Mouse (Mus musculus) cortical plate, adult 2 months (tissue): ENCODE measurements around the gene Nudt6. TPM values are rescaled to one million over a fixed set of nuclear protein-coding genes. Genes with fewer than 3 reads are reported as not detected.
A peak's percentile ranks its signal among the peaks of the same experiment; 100 is the strongest.

Experiments
- H3K27ac ChIP-seq: fragments of 200-500 bp; 2 replicates; pipeline ENCODE4 v1.5.1; 2012; ENCODE audit warnings: low read length, control low read depth, inconsistent platforms; ENCODE audit not compliant: insufficient read depth
- H3K4me1 ChIP-seq: fragments of 200-500 bp; 2 replicates; pipeline ENCODE4 v1.6.1; 2011; ENCODE audit warnings: low read length; ENCODE audit not compliant: control insufficient read depth, insufficient read depth
- H3K4me3 ChIP-seq: fragments of 200-500 bp; 2 replicates; pipeline ENCODE4 v1.5.1; 2011; ENCODE audit warnings: mild to moderate bottlenecking, low read length, control low read depth; ENCODE audit not compliant: insufficient read depth
- CTCF ChIP-seq: fragments of 200-500 bp; IDR thresholded peaks from 2 replicates; pipeline ENCODE4 v1.5.1; 2011; ENCODE audit warnings: mild to moderate bottlenecking, control low read depth, low read length; ENCODE audit not compliant: insufficient read depth; ENCODE audit errors: extremely low read depth
- POLR2A ChIP-seq: fragments of 200-500 bp; IDR thresholded peaks from 2 replicates; pipeline ENCODE4 v1.6.1; 2011; ENCODE audit warnings: mild to moderate bottlenecking, low read length, control low read depth; ENCODE audit not compliant: insufficient read depth; ENCODE audit errors: extremely low read depth
- polyA plus RNA-seq: library from polyadenylated mRNA; depleted of rRNA; stranded (reverse); fragments of >200 nt; gene quantifications from 2 replicates; pipeline ENCODE4 v1.2.3, GENCODE M21; 2012

Gene Nudt6
- polyA plus RNA-seq, 1 experiment = 10.8 TPM

DNA sequence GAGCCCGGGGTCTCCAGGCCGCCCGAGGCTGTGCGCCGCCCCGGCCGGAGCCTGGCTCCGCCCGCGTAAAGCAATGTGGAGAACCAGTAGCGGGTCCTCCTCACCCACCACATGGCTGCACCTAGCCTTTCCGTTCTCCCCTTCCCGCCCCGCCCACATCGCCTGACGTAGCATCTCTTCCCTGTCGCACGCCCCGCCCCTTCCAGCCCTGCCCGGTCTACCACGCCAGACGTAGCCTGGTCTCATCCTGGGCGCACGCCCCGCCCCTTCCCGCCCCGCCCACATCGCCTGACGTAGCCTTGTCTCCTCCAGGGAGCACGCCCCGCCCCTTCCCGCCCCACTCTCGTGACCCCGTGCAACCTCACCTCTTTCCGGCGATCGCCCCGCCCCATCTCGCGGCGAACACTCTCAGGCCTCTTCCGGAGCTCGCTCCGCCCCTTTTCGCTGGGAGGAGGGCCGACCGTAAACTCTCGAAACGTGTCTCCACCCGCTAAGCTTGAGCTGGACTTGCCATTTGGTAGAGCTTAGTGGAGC, 486 bp downstream of the Nudt6 start, which contains the start of gene Spata5:
TSS of gene Spata5 (plus strand) at position 439 of the 534 bp plus-strand sequence.
- Histone ChIP-seq H3K4me3 (peak within 1 kb of the TSS; percentile 47), H3K4me1 (no peaks in the 10 kb centered on the region; the same call in 1 of the 2 replicates), H3K27ac (peak within 1 kb of the TSS; percentile 92)
- TF ChIP-seq POLR2A (peak; percentile 95), CTCF (no peak)

DNA sequence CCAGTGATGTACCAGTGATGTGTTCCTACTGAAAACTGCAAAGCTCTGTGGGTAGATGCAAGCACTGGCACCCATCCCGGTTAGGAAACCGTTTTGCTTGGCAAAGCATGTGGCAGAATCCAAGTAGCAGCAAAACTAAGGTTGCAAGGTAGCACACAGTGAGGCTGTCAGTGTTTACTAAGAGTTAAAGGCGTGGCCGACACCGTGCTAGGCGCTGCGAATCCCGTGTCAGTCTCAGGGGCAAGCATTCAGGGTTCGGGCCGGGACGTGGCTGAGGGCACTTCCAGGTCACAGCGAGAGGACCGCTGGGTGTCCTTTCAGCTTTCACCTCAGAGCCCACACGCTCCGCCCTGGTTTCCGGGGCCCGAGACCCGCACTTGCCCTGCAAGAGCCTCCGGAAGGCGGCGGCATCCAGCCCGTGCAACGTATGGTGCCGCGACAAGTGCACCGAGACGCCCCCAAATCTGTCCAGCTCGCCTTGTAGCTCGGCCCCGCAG, 1.0 kb downstream of the Nudt6 start:
- Histone ChIP-seq H3K4me1 (no peaks in the 10 kb centered on the region; the same call in 1 of the 2 replicates), H3K4me3 (peak overlapping the region; percentile 47), H3K27ac (peak overlapping the region; percentile 92)
- no peak for TF ChIP-seq POLR2A
- no peak for TF ChIP-seq CTCF

GRCm38 (mm10) chr3:37418341-37418740, 1.7 kb downstream of the Nudt6 start:
- Histone ChIP-seq H3K27ac (no peak overlapping the region), H3K4me1 (no peaks in the 10 kb centered on the region; the same call in 1 of the 2 replicates), H3K4me3 (no peak overlapping the region; the same call in 1 of the 2 replicates)
- TF ChIP-seq CTCF (no peak), POLR2A (no peak)

DNA sequence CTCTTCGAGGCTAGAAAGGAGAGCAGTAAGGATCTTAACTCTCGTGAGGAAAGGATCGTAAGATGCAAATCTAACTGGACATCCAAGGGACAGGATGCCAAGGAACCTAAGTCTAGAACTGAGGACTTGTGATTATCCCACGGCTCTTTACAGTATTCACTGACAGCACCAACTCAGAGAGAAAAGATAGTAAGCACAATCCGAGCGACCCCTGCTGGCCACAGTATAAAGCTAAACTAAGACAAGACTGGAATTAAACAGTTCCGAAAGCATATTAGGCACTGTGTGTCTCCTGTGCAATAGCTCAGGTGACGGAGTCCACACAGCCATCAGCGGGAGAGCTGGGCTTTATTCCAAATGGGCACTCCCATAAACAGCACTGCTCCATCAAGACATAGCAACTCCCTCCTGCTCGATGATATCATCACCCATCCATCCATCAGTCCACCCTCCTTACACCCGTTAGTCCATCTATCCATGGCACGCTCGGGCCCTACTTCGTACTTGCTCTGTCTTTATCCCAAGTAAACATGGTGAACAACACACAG, 5.5 kb downstream of the Nudt6 start:
- TF ChIP-seq CTCF = peak; percentile 66
- no peak for TF ChIP-seq POLR2A
- Histone ChIP-seq H3K27ac (no peak overlapping the region), H3K4me1 (no peaks in the 10 kb centered on the region), H3K4me3 (no peak overlapping the region)

- Histone ChIP-seq H3K4me3 (no peak overlapping the region), H3K4me1 (no peaks in the 10 kb centered on the region), H3K27ac (no peak overlapping the region)
- TF ChIP-seq POLR2A (no peak), CTCF (no peak)
Observed at GRCm38 (mm10) chr3:37413446-37413845, 6.6 kb downstream of the Nudt6 start.

DNA sequence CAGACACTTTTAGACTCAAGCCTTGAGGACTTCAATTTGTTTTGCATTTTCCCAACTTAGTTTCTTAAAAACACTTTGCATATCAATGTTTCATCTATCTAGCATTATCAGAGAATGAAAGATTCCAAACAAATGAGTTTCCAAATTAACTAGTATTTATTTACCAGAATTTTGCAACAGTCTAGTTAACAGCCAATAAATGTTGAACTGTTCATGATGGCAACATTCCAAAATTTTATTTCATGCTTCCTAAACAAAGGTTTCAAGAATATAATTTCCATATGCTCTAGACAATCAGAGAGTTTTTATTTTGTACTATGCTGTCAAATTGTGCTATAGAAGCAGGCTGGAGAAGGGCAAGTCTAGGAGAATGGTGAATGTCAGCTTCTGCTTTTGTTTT, 12.4 kb downstream of the Nudt6 start:
- Histone ChIP-seq H3K4me1 (no peaks in the 10 kb centered on the region), H3K4me3 (no peak overlapping the region), H3K27ac (no peak overlapping the region)
- TF ChIP-seq CTCF (no peak), POLR2A (no peak)

DNA sequence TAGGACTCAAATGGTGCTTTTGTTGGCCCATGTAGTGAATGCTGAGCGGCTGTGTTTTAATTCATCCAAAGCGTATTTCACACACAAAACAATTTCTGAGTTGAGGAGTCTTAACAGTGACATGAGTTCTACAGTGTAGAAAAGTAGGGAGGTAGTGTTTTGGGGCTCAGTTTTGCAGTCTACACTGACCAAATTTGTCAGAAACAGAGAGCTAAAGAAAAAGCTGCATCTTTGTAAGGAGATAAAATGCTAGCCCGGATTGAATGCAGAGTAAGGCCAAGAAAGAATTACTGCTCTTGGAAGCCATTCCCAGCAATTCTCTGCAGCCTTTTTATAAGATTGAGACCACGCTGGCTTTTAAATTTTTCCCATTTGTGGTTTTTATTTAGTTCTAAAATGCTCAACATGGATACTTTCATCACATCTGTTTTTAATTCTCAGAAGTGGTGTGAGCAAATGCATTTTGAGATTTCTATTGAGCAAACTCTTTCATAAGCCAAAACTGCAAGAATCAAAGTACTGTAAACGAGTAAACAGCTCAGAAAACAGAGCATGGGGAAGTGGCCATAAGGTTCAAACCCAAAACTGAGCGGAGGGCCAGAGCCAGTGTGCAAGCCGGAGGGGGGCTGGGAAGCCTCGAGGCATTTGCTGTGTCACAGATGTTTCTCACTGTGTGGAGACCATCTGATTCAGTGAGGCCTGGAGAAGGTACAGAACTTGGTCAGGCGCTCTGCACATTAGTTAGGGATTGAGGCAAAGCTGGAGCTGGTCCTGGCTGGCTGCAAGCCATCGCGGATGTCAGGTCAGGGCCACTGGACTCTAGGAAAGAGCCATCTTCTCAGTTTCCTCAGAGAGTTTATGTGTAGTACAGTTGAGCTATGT, 18.0 kb downstream of the Nudt6 start:
- Histone ChIP-seq H3K4me1 (no peaks in the 10 kb centered on the region), H3K27ac (no peak overlapping the region), H3K4me3 (no peak overlapping the region)

DNA sequence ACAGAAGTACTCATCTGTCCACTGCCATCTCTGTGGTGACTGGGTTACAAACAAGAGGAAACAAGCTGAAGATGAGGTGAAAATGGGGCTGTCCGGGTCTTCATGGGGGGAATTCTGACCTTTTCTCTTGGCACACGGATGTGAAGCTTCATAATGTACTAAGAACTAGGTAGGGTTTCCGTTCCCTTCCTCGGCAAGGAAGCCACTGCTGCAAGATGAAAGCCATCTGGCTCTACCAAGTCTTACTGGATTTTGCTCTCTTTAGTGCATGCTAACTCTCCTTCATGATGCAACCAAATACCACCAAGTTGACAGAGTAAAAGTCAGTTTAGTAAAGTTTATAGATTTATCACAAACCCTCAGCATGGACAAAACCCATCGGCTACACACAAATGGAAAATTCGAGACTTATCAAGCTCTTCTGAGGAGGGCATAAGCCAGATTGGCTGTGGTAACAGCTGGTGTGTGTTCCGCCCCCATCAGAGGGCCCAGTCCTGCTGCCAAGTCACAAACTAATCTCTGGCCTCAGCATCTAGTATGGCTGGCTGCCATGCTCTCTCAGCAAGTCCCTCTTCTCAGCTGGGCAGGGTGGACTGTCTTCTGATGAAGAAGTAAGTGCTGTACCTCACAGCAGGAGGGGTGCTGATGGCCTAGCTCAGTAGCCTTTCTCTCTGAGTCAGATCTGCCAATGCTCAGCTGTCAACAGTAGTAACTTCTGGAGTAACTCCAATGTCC, 21.2 kb downstream of the Nudt6 start:
- H3K4me1 ChIP-seq = no peaks in the 10 kb centered on the region
- TF ChIP-seq POLR2A (no peak), CTCF (no peak)
- H3K27ac ChIP-seq = no peak overlapping the region
- H3K4me3 ChIP-seq = no peak overlapping the region

More for the DNA sequence above, 18.0 kb downstream of the Nudt6 start:
- TF ChIP-seq CTCF (no peak), POLR2A (no peak)

DNA sequence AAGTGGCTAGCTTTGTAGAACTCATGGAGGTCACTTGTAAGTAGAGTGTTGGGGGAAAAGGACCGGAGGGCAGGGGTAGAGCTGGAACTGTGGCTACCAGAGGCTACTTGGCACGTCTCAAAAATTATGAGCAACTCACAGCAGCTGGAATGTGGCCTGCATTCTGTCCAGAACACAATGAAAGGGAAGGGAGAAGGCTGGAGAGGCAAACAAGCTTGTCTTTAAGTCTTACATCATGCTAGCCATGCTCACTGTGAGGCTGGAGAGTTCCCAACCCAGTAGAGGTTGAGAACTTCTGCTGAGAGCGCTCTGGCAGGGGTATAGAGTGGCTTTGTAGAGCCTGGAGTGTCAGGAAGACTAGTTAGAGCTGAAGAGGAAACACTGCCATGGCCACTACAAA, 22.4 kb downstream of the Nudt6 start:
- Histone ChIP-seq H3K27ac (no peak overlapping the region), H3K4me1 (no peaks in the 10 kb centered on the region), H3K4me3 (no peak overlapping the region)
- no peak for TF ChIP-seq CTCF
- no peak for TF ChIP-seq POLR2A
